ENCODE assay signal across 10 mouse cellular contexts in genomic region chr13:34916520-34917167, GRCm38 (mm10). TPM values are rescaled to one million over a fixed set of nuclear protein-coding genes. Genes with fewer than 3 reads are reported as not detected.
DNase-seq lines count a peak whose midpoint lies in the region; ATAC-seq and TF ChIP-seq lines count a peak whose summit lies in the region.
"Had no signal": no experiment of that assay in that cellular context is flagged by ENCODE, and none has a peak within 500 bp of the region (broad histone marks: within the 10 kb centered on the region; RNA-seq: fewer than 3 reads in every experiment).

No protein-coding gene starts in this region.

- peak; percentile 51 for ATAC-seq in heart, postnatal 0 days (ENCODE audit: insufficient read depth, low read depth)
- ATAC-seq in midbrain, postnatal 0 days (ENCODE audit: low FRiP score) = peak; percentile 71

- H3K4me2 ChIP-seq in heart, postnatal 0 days (ENCODE audit: low read depth, low read length) = peak overlapping the region; percentile 63
- peak overlapping the region; percentile 53 for H3K4me2 ChIP-seq in midbrain, postnatal 0 days (ENCODE audit: low read depth, low read length, poor library complexity, severe bottlenecking)

- H3K27ac ChIP-seq in bone marrow macrophage, adult 2 months (ENCODE audit: insufficient read depth, low read depth, low read length) = no peak overlapping the region
- no peak overlapping the region for H3K27ac ChIP-seq in heart, postnatal 0 days (ENCODE audit: low read depth)
- H3K27ac ChIP-seq in midbrain, postnatal 0 days (ENCODE audit: low read depth, low read length) = no peak overlapping the region

- peak overlapping the region; percentile 28; the same call in 1 of the 2 replicates for H3K9ac ChIP-seq in heart, postnatal 0 days (replicated peaks; ENCODE audit: low read depth, low read length)
- H3K9ac ChIP-seq in midbrain, postnatal 0 days (replicated peaks; ENCODE audit: low read length, poor library complexity, severe bottlenecking) = no peak overlapping the region

- peak overlapping the region; percentile 22 for H3K4me3 ChIP-seq in bone marrow macrophage, adult 2 months (ENCODE audit: insufficient read depth, low read length)
- peak overlapping the region; percentile 35 for H3K4me3 ChIP-seq in heart, postnatal 0 days (ENCODE audit: low read depth, low read length)
- peak overlapping the region; percentile 23; the same call in 1 of the 2 replicates for H3K4me3 ChIP-seq in midbrain, postnatal 0 days (ENCODE audit: low read depth, low read length)

- no peak for TF ChIP-seq POLR2A in bone marrow macrophage, adult 2 months (IDR thresholded peaks at IDR 0.05; ENCODE audit: borderline replicate concordance, low read depth, low read length)

- H3K9me3 ChIP-seq in heart, postnatal 0 days (replicated peaks; ENCODE audit: control insufficient read depth, low read length) = no peaks in the 10 kb centered on the region
- no peaks in the 10 kb centered on the region for H3K9me3 ChIP-seq in midbrain, postnatal 0 days (ENCODE audit: low read length)

- H3K36me3 ChIP-seq in heart, postnatal 0 days (replicated peaks; ENCODE audit: control insufficient read depth, insufficient read depth, low read length) = no peaks in the 10 kb centered on the region
- no peaks in the 10 kb centered on the region for H3K36me3 ChIP-seq in midbrain, postnatal 0 days (ENCODE audit: insufficient read depth, low read length)

- TF ChIP-seq CTCF in bone marrow macrophage, adult 2 months (IDR thresholded peaks at IDR 0.05; ENCODE audit: low read depth, low read length) = no peak
- no peak for TF ChIP-seq CTCF in heart, postnatal 0 days (IDR thresholded peaks at IDR 0.05; ENCODE audit: low read depth)
- TF ChIP-seq CTCF in midbrain, postnatal 0 days (IDR thresholded peaks at IDR 0.05) = no peak

- TF ChIP-seq EP300 in heart, postnatal 0 days (IDR thresholded peaks at IDR 0.05; ENCODE audit: low read depth) = no peak

- H3K27me3 ChIP-seq in heart, postnatal 0 days (ENCODE audit: control insufficient read depth, insufficient read depth, low read length) = no peaks in the 10 kb centered on the region
- no peaks in the 10 kb centered on the region for H3K27me3 ChIP-seq in midbrain, postnatal 0 days (ENCODE audit: insufficient read depth, low read length)
- H3K27me3 ChIP-seq: CH12.LX had no signal

- 32% methylated on average over 36 of the region's 37 CpGs for WGBS in heart, postnatal 0 days
- WGBS in midbrain, postnatal 0 days = 29% methylated on average over 35 of the region's 37 CpGs

- DNase-seq in cerebellum, postnatal 10 days = peak; percentile 44 to 48
- DNase-seq in cerebellum, postnatal 36 days = no peak
- DNase-seq in heart, postnatal 0 days (ENCODE audit: low spot score) = peak; percentile 8
- DNase-seq in kidney, postnatal 4 days = peak; percentile 52 to 69
- DNase-seq in midbrain, postnatal 0 days (ENCODE audit: low spot score) = peak; percentile 38
- no peak for DNase-seq in frontal cortex, adult 2 months (ENCODE audit: extremely low spot score in 1 of 2, low spot score in 1 of 2)
- no peak for DNase-seq in spleen, adult 18-20 months

- no peaks in the 10 kb centered on the region for H3K4me1 ChIP-seq in bone marrow macrophage, adult 2 months (ENCODE audit: control insufficient read depth, insufficient read depth, low read length)
- peaks cover 5% of the 10 kb centered on the region; the same call in 1 of the 2 replicates for H3K4me1 ChIP-seq in heart, postnatal 0 days (ENCODE audit: control insufficient read depth, insufficient read depth)
- no peaks in the 10 kb centered on the region for H3K4me1 ChIP-seq in midbrain, postnatal 0 days (ENCODE audit: insufficient read depth, low read length)

RNA-seq across cellular contexts. Expression of gene Fam217a, which starts 7.5 kb away (rescaled TPM):
- not detected in 2 replicates for polyA plus RNA-seq in bone marrow macrophage, adult 2 months (2012; ENCODE audit: insufficient read depth, insufficient read length, missing spikeins)
- 0.15 TPM in 1 of 2 replicates, not detected in the other for total RNA-seq in heart, postnatal 0 days (2014; rRNA removed; ENCODE audit: low replicate concordance)
- polyA plus RNA-seq in heart, postnatal 0 days (2015; fragmentation: Nextera tagmentation; extraction: Ambion mirVana) = 0.99 and 1.9 TPM in 2 replicates
- 0.33 and 0.47 TPM in 2 replicates for total RNA-seq in midbrain, postnatal 0 days (2014; rRNA removed)
- polyA plus RNA-seq in midbrain, postnatal 0 days (2015; fragmentation: Nextera tagmentation; extraction: Ambion mirVana) = 1.5 and 1.6 TPM in 2 replicates
- 2.6 and 2.8 TPM in 2 replicates for polyA plus RNA-seq in frontal cortex, adult 2 months (2012; rRNA removed)
- total RNA-seq: CH12.LX had no signal

RNA-seq across cellular contexts. Expression of gene 4933417A18Rik, which starts 7.6 kb away (rescaled TPM):
- polyA plus RNA-seq in bone marrow macrophage, adult 2 months (2012; ENCODE audit: insufficient read depth, insufficient read length, missing spikeins) = not detected in 2 replicates
- total RNA-seq in heart, postnatal 0 days (2014; rRNA removed; ENCODE audit: low replicate concordance) = not detected in 2 replicates
- polyA plus RNA-seq in heart, postnatal 0 days (2015; fragmentation: Nextera tagmentation; extraction: Ambion mirVana) = not detected in 2 replicates
- not detected in 2 replicates for total RNA-seq in midbrain, postnatal 0 days (2014; rRNA removed)
- polyA plus RNA-seq in midbrain, postnatal 0 days (2015; fragmentation: Nextera tagmentation; extraction: Ambion mirVana) = not detected in 2 replicates
- polyA plus RNA-seq in frontal cortex, adult 2 months (2012; rRNA removed) = not detected in 2 replicates
- total RNA-seq: CH12.LX had no signal
- polyA plus RNA-seq: gonadal fat pad, adult 2 months had no signal

RNA-seq across cellular contexts. Expression of gene Prpf4b, which starts 41.5 kb away (rescaled TPM):
- polyA plus RNA-seq in bone marrow macrophage, adult 2 months (2012; ENCODE audit: insufficient read depth, insufficient read length, missing spikeins) = 72.9 and 79.3 TPM in 2 replicates
- 16.7 and 22.9 TPM in 2 replicates for total RNA-seq in heart, postnatal 0 days (2014; rRNA removed; ENCODE audit: low replicate concordance)
- 32.8 and 37.4 TPM in 2 replicates for polyA plus RNA-seq in heart, postnatal 0 days (2015; fragmentation: Nextera tagmentation; extraction: Ambion mirVana)
- 37.5 and 46.5 TPM in 2 replicates for total RNA-seq in midbrain, postnatal 0 days (2014; rRNA removed)
- 54.7 and 65.2 TPM in 2 replicates for polyA plus RNA-seq in midbrain, postnatal 0 days (2015; fragmentation: Nextera tagmentation; extraction: Ambion mirVana)
- 104 and 111 TPM in 2 replicates for polyA plus RNA-seq in frontal cortex, adult 2 months (2012; rRNA removed)

RNA-seq across cellular contexts. Expression of gene Eci3, which starts 47.0 kb away (rescaled TPM):
- not detected in 2 replicates for polyA plus RNA-seq in bone marrow macrophage, adult 2 months (2012; ENCODE audit: insufficient read depth, insufficient read length, missing spikeins)
- not detected in 2 replicates for total RNA-seq in heart, postnatal 0 days (2014; rRNA removed; ENCODE audit: low replicate concordance)
- polyA plus RNA-seq in heart, postnatal 0 days (2015; fragmentation: Nextera tagmentation; extraction: Ambion mirVana) = 0.18 and 0.56 TPM in 2 replicates
- total RNA-seq in midbrain, postnatal 0 days (2014; rRNA removed) = not detected in 2 replicates
- 0.39 and 0.50 TPM in 2 replicates for polyA plus RNA-seq in midbrain, postnatal 0 days (2015; fragmentation: Nextera tagmentation; extraction: Ambion mirVana)
- polyA plus RNA-seq in frontal cortex, adult 2 months (2012; rRNA removed) = 0.30 and 0.44 TPM in 2 replicates
- total RNA-seq: CH12.LX had no signal

Comparison
In these comparisons a context has a peak if more than half of its experiments do, and no peak if none do; other contexts are left out.
1. DNase-seq: peak in cerebellum, postnatal 10 days (2 of 2), heart, postnatal 0 days (single experiment), kidney, postnatal 4 days (2 of 2) and midbrain, postnatal 0 days (single experiment); none in cerebellum, postnatal 36 days (0 of 2), frontal cortex, adult 2 months (0 of 2) and spleen, adult 18-20 months (0 of 2).
2. Peak in every context shown above with its lines, with median percentiles within 50 percentile points of each other: H3K4me3 ChIP-seq.